Mouse (Mus musculus): ENCODE measurements around the gene Igsf10. TPM values are rescaled to one million over a fixed set of nuclear protein-coding genes. Genes with fewer than 3 reads are reported as not detected.
A peak's percentile ranks its signal among the peaks of the same experiment; 100 is the strongest.
"Not testable (repeated sequence)": the region's sequence is repeated elsewhere in the genome, so short reads cannot be mapped to it uniquely, and the experiment has no call there.

The Igsf10 gene
- polyA plus RNA-seq (2016; fragmentation: Nextera tagmentation; extraction: Ambion mirVana) = 0.60 and 0.83 TPM in 2 replicates

- Histone ChIP-seq H3K4me3 (peak within 1 kb of the TSS; percentile 58), H3K27me3 (replicated peaks) (no peaks in the 10 kb centered on the region), H3K4me2 (peak within 1 kb of the TSS; percentile 75), H3K4me1 (0 out of 2 replicates have a peak, but pooled peaks cover 6% of the 10 kb centered on the region), H3K36me3 (no peaks in the 10 kb centered on the region), H3K9ac (peak within 1 kb of the TSS; percentile 52), H3K9me3 (replicated peaks) (no peaks in the 10 kb centered on the region), H3K27ac (no peak within 1 kb of the TSS)
- 3% methylated on average over 22 of the region's 23 CpGs for WGBS (ENCODE audit: insufficient replicate concordance)
- ATAC-seq = peak; percentile 58
These were observed at the start of gene Igsf10 for GRCm38 (mm10) chr3:59344065-59344905. Gene Igsf10, minus strand, starts transcription at chr3:59344394.

- H3K9me3 ChIP-seq (replicated peaks) = no peaks in the 10 kb centered on the region
- 60% methylated on average over 1 of the region's 1 CpGs for WGBS (ENCODE audit: insufficient replicate concordance)
- no peak overlapping the region for H3K27ac ChIP-seq
- no peaks in the 10 kb centered on the region for H3K4me1 ChIP-seq
- ATAC-seq = no peak
- H3K9ac ChIP-seq = no peak overlapping the region
- H3K4me3 ChIP-seq = no peak overlapping the region
- no peaks in the 10 kb centered on the region for H3K36me3 ChIP-seq
- H3K4me2 ChIP-seq = no peak overlapping the region
- H3K27me3 ChIP-seq (replicated peaks) = no peaks in the 10 kb centered on the region
These were observed 41.4 kb upstream of the Igsf10 start for GRCm38 (mm10) chr3:59385553-59385952.

GRCm38 (mm10) chr3:59385000-59385399, 40.8 kb upstream of the Igsf10 start:
- Histone ChIP-seq H3K4me2 (no peak overlapping the region), H3K9ac (no peak overlapping the region), H3K4me3 (no peak overlapping the region), H3K4me1 (no peaks in the 10 kb centered on the region), H3K27ac (no peak overlapping the region), H3K27me3 (replicated peaks) (no peaks in the 10 kb centered on the region), H3K9me3 (replicated peaks) (no peaks in the 10 kb centered on the region), H3K36me3 (no peaks in the 10 kb centered on the region)
- ATAC-seq = no peak
- WGBS (ENCODE audit: insufficient replicate concordance) = 74% methylated on average over 3 of the region's 3 CpGs

- ATAC-seq = no peak
- Histone ChIP-seq H3K4me1 (no peaks in the 10 kb centered on the region), H3K27me3 (replicated peaks) (no peaks in the 10 kb centered on the region), H3K9me3 (replicated peaks) (no peaks in the 10 kb centered on the region), H3K36me3 (no peaks in the 10 kb centered on the region), H3K27ac (no peak overlapping the region), H3K4me3 (no peak overlapping the region), H3K4me2 (no peak overlapping the region), H3K9ac (no peak overlapping the region)
- 41% methylated on average over 2 of the region's 2 CpGs for WGBS (ENCODE audit: insufficient replicate concordance)
These were observed 40.1 kb upstream of the Igsf10 start for GRCm38 (mm10) chr3:59384321-59384720.

- not testable (repeated sequence) for H3K4me2 ChIP-seq; H3K27me3 ChIP-seq (replicated peaks); H3K27ac ChIP-seq; H3K9ac ChIP-seq; H3K4me1 ChIP-seq; H3K9me3 ChIP-seq (replicated peaks); H3K4me3 ChIP-seq; H3K36me3 ChIP-seq; ATAC-seq
- WGBS (ENCODE audit: insufficient replicate concordance) = 61% methylated on average over 1 of the region's 1 CpGs
These were observed 34.6 kb upstream of the Igsf10 start for GRCm38 (mm10) chr3:59378791-59379190.

GRCm38 (mm10) chr3:59361895-59362294, 17.7 kb upstream of the Igsf10 start:
- Histone ChIP-seq H3K4me1 (no peaks in the 10 kb centered on the region), H3K9me3 (replicated peaks) (no peaks in the 10 kb centered on the region), H3K4me2 (no peak overlapping the region), H3K4me3 (no peak overlapping the region), H3K36me3 (no peaks in the 10 kb centered on the region), H3K9ac (no peak overlapping the region), H3K27me3 (replicated peaks) (no peaks in the 10 kb centered on the region), H3K27ac (no peak overlapping the region)
- ATAC-seq = no peak
- WGBS (ENCODE audit: insufficient replicate concordance) = 74% methylated on average over 1 of the region's 1 CpGs

- ATAC-seq = no peak
- H3K9ac ChIP-seq = no peak overlapping the region
- H3K27ac ChIP-seq = no peak overlapping the region
- no peaks in the 10 kb centered on the region for H3K9me3 ChIP-seq (replicated peaks)
- no peaks in the 10 kb centered on the region for H3K36me3 ChIP-seq
- H3K4me2 ChIP-seq = no peak overlapping the region
- no peaks in the 10 kb centered on the region for H3K4me1 ChIP-seq
- H3K27me3 ChIP-seq (replicated peaks) = no peaks in the 10 kb centered on the region
- H3K4me3 ChIP-seq = no peak overlapping the region
These were observed 15.9 kb upstream of the Igsf10 start for GRCm38 (mm10) chr3:59360102-59360501.

GRCm38 (mm10) chr3:59354156-59354555, 10.0 kb upstream of the Igsf10 start:
- Histone ChIP-seq H3K4me3 (no peak overlapping the region), H3K27me3 (replicated peaks) (no peaks in the 10 kb centered on the region), H3K4me1 (no peaks in the 10 kb centered on the region), H3K9me3 (replicated peaks) (no peaks in the 10 kb centered on the region), H3K27ac (no peak overlapping the region), H3K4me2 (no peak overlapping the region), H3K9ac (no peak overlapping the region), H3K36me3 (no peaks in the 10 kb centered on the region)
- ATAC-seq = no peak
- WGBS (ENCODE audit: insufficient replicate concordance) = 67% methylated on average over 3 of the region's 3 CpGs

- no peak overlapping the region for H3K9ac ChIP-seq
- no peaks in the 10 kb centered on the region for H3K4me1 ChIP-seq
- no peak overlapping the region for H3K4me3 ChIP-seq
- no peaks in the 10 kb centered on the region for H3K36me3 ChIP-seq
- no peak for ATAC-seq
- no peak overlapping the region for H3K27ac ChIP-seq
- H3K4me2 ChIP-seq = no peak overlapping the region
- no peaks in the 10 kb centered on the region for H3K9me3 ChIP-seq (replicated peaks)
- H3K27me3 ChIP-seq (replicated peaks) = no peaks in the 10 kb centered on the region
These were observed 7.6 kb upstream of the Igsf10 start for GRCm38 (mm10) chr3:59351768-59352167.

- Histone ChIP-seq H3K4me1 (0 out of 2 replicates have a peak, but pooled peaks cover 6% of the 10 kb centered on the region), H3K27me3 (replicated peaks) (no peaks in the 10 kb centered on the region), H3K36me3 (no peaks in the 10 kb centered on the region), H3K9ac (no peak overlapping the region), H3K9me3 (replicated peaks) (no peaks in the 10 kb centered on the region), H3K4me2 (peak overlapping the region; percentile 75; the same call in 1 of the 2 replicates), H3K27ac (no peak overlapping the region), H3K4me3 (no peak overlapping the region)
- ATAC-seq = no peak
- WGBS (ENCODE audit: insufficient replicate concordance) = 63% methylated on average over 4 of the region's 4 CpGs
These were observed 1.2 kb downstream of the Igsf10 start for GRCm38 (mm10) chr3:59343026-59343425.

GRCm38 (mm10) chr3:59341647-59342427, 2.4 kb downstream of the Igsf10 start:
- 57% methylated on average over 11 of the region's 11 CpGs for WGBS (ENCODE audit: insufficient replicate concordance)
- H3K27me3 ChIP-seq (replicated peaks) = no peaks in the 10 kb centered on the region
- no peak overlapping the region for H3K4me2 ChIP-seq
- no peak overlapping the region for H3K9ac ChIP-seq
- no peak for ATAC-seq
- H3K36me3 ChIP-seq = no peaks in the 10 kb centered on the region
- H3K4me1 ChIP-seq = 0 out of 2 replicates have a peak, but pooled peaks cover 6% of the 10 kb centered on the region
- no peak overlapping the region for H3K27ac ChIP-seq
- no peak overlapping the region for H3K4me3 ChIP-seq
- no peaks in the 10 kb centered on the region for H3K9me3 ChIP-seq (replicated peaks)

- WGBS (ENCODE audit: insufficient replicate concordance) = 69% methylated on average over 2 of the region's 2 CpGs
- ATAC-seq = no peak
- H3K9me3 ChIP-seq (replicated peaks) = no peaks in the 10 kb centered on the region
- H3K9ac ChIP-seq = no peak overlapping the region
- H3K36me3 ChIP-seq = no peaks in the 10 kb centered on the region
- no peak overlapping the region for H3K27ac ChIP-seq
- no peak overlapping the region for H3K4me3 ChIP-seq
- H3K27me3 ChIP-seq (replicated peaks) = no peaks in the 10 kb centered on the region
- H3K4me2 ChIP-seq = no peak overlapping the region
- no peaks in the 10 kb centered on the region for H3K4me1 ChIP-seq
These were observed 15.7 kb downstream of the Igsf10 start for GRCm38 (mm10) chr3:59328526-59328925.
